In genomic region chr1:89015385-89015784, GRCm38 (mm10) we compare ENCODE assay signal across 7 mouse cellular contexts. TPM values are rescaled to one million over a fixed set of nuclear protein-coding genes. Genes with fewer than 3 reads are reported as not detected.
DNase-seq lines count a peak whose midpoint lies in the region; ATAC-seq and TF ChIP-seq lines count a peak whose summit lies in the region.

No protein-coding gene starts in this region.

- no peak for TF ChIP-seq POLR2A in ES-Bruce4 (IDR thresholded peaks at IDR 0.05; ENCODE audit: insufficient read depth, low read length)

- peak overlapping the region; percentile 59 for H3K27ac ChIP-seq in ES-Bruce4 (ENCODE audit: insufficient read depth, low read length)
- H3K27ac ChIP-seq in forebrain, embryonic 16.5 days (ENCODE audit: low read length): no peak overlapping the region

- no peak overlapping the region for H3K4me2 ChIP-seq in forebrain, embryonic 16.5 days (ENCODE audit: low read length)

- peak; percentile 96 for TF ChIP-seq EP300 in ES-Bruce4 (IDR thresholded peaks at IDR 0.05; ENCODE audit: insufficient read depth, low read depth, low read length)

- no peaks in the 10 kb centered on the region for H3K27me3 ChIP-seq in ES-Bruce4 (ENCODE audit: control insufficient read depth, insufficient read depth, low read length, poor library complexity, severe bottlenecking)
- no peaks in the 10 kb centered on the region for H3K27me3 ChIP-seq in forebrain, embryonic 16.5 days (replicated peaks; ENCODE audit: control insufficient read depth, insufficient read depth, low read length)

- no peak for ATAC-seq in forebrain, embryonic 16.5 days

- H3K4me3 ChIP-seq in ES-Bruce4 (ENCODE audit: low read depth, low read length): peak overlapping the region; percentile 31
- H3K4me3 ChIP-seq in forebrain, embryonic 16.5 days (replicated peaks; ENCODE audit: low read length): no peak overlapping the region

- H3K4me1 ChIP-seq in ES-Bruce4 (ENCODE audit: control insufficient read depth, insufficient read depth, low read length): peaks cover 2% of the 10 kb centered on the region
- no peaks in the 10 kb centered on the region for H3K4me1 ChIP-seq in forebrain, embryonic 16.5 days (replicated peaks; ENCODE audit: control insufficient read depth, insufficient read depth, low read length)

- WGBS in forebrain, embryonic 16.5 days: 53% methylated on average over 12 of the region's 12 CpGs

- no peaks in the 10 kb centered on the region for H3K9me3 ChIP-seq in ES-Bruce4 (replicated peaks; ENCODE audit: control insufficient read depth, insufficient read depth, low read length, poor library complexity, severe bottlenecking)
- H3K9me3 ChIP-seq in forebrain, embryonic 16.5 days (ENCODE audit: control insufficient read depth, low read length): no peaks in the 10 kb centered on the region

- H3K9ac ChIP-seq in ES-Bruce4 (ENCODE audit: low read depth, poor library complexity, severe bottlenecking): peak overlapping the region; percentile 11
- no peak overlapping the region for H3K9ac ChIP-seq in forebrain, embryonic 16.5 days (replicated peaks; ENCODE audit: low read depth, low read length)

- DNase-seq in Muller cell, postnatal 12 days (ENCODE audit: inconsistent ontology term): peak; percentile 32
- DNase-seq in kidney, adult 9 months: peak; percentile 86
- peak; percentile 84 for DNase-seq in lung, postnatal 36 days
- DNase-seq in layer of hippocampus, adult 9-11 months: no peak
- DNase-seq in layer of hippocampus, postnatal 10 days (ENCODE audit: low spot score in 2 of 2): no peak

- TF ChIP-seq CTCF in ES-Bruce4 (IDR thresholded peaks at IDR 0.05; ENCODE audit: low read depth, low read length): no peak

- H3K36me3 ChIP-seq in ES-Bruce4 (ENCODE audit: control insufficient read depth, insufficient read depth, low read length, poor library complexity, severe bottlenecking): no peaks in the 10 kb centered on the region
- H3K36me3 ChIP-seq in forebrain, embryonic 16.5 days (ENCODE audit: control insufficient read depth, insufficient read depth): no peaks in the 10 kb centered on the region

RNA-seq across cellular contexts. Expression of gene Sh3bp4, which starts 54.8 kb away (rescaled TPM):
- polyA plus RNA-seq in ES-Bruce4 (2011; ENCODE audit: insufficient read depth, insufficient read length, low read depth, missing spikeins): 32.1 and 37.6 TPM in 2 replicates
- 20.6 and 22.2 TPM in 2 replicates for polyA plus RNA-seq in forebrain, embryonic 16.5 days (2015; fragmentation: Nextera tagmentation; extraction: Ambion mirVana)
- total RNA-seq in layer of hippocampus, postnatal 10 days (2021): 10 to 100 TPM; 41.6 to 42.4 TPM

Comparison
In these comparisons a context has a peak if more than half of its experiments do, and no peak if none do; other contexts are left out.
1. DNase-seq: peak in Muller cell, postnatal 12 days (single experiment), kidney, adult 9 months (single experiment) and lung, postnatal 36 days (single experiment); none in layer of hippocampus, adult 9-11 months (single experiment) and layer of hippocampus, postnatal 10 days (0 of 2).